Mouse (Mus musculus): ENCODE results near the gene Tmem170b.

DNA sequence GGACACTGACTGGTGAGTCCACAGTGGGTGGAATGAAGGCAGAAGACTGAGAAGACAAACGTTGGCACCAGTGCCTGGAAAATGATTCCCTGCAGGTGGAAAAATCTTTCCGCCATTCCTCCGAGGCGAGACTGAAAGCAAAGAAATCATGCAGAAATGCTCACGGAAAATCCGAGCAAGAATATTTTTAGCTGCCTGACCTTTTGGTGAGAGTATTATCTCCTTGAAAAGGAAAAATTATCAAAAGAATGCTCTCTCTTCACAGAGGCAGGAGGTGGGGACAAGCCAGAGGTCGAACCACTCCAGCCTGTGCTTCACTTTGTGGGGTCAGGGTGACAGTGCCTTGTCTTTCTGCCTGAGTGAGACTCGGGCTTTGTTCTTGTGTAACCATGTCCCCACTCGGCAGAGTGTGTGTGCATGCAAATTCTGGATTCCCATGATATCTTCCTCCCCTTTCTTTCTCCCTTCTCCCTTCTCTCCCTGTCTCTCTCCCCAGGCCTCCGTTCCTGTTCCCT is 49.9 kb downstream of the Tmem170b start:
- TF ChIP-seq CTCF (IDR thresholded peaks at IDR 0.05; ENCODE audit: low read depth): no peak
- no peak for TF ChIP-seq EP300 (IDR thresholded peaks at IDR 0.05; ENCODE audit: low read depth)

Data from heart, postnatal 0 days (tissue).